Mouse (Mus musculus): ENCODE results near the gene Smc1b. TPM values are rescaled to one million over a fixed set of nuclear protein-coding genes. Genes with fewer than 3 reads are reported as not detected.
"Not testable (repeated sequence)": the region's sequence is repeated elsewhere in the genome, so short reads cannot be mapped to it uniquely, and the experiment has no call there.

Gene Smc1b
- total RNA-seq, 2 experiments from 2014 or later = not detected

DNA sequence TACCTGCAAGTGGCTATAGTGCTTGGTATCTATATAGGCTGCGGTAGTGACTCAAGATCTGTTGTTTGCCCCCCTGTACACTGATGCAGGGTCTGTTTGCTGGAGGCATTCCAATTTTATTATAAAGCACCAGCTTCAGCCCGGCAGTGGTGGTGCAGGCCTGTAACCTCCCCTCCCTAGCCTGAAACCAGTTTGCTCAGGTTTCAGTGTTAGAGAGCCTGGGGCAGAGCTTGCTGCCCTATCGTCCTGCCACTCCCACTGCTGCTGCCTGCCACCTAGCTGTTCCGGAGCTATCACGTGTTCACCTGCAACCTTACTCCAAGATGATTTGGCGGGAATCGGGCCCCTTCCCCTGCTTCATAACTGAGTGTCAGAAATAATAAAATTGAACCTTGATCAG is 97.8 kb downstream of the Smc1b start:
- DNase-seq (ENCODE audit: low spot score in 2 of 2); intact Hi-C loops (cut with DNase I): not testable (repeated sequence)

- no peak for DNase-seq (ENCODE audit: low spot score in 2 of 2)
- intact Hi-C loops (cut with DNase I) = no loop called here
Observed at GRCm38 (mm10) chr15:85031866-85032265, 99.9 kb downstream of the Smc1b start.

- DNase-seq (ENCODE audit: low spot score in 2 of 2); intact Hi-C loops (cut with DNase I): not testable (repeated sequence)
Observed at GRCm38 (mm10) chr15:85030643-85031042, 101.1 kb downstream of the Smc1b start.

DNA sequence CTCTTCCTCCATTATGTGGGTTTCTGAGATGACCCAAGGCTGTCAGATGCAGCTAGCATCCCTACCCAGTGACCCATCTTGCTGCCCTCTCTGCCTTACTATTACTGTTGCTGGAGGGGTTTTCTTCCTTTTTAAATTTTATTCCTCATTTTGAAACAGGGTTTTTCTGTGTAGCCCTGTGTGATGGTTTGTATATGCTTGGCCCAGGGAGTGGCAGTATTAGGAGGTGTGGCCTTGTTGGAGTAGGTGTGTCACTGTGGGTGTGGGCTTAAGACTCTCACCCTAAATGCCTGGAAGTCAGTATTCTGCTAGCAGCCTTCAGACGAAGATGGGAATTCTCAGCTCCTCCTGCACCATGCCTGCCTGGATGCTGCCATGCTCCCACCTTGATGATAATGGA is 103.1 kb downstream of the Smc1b start, which contains the start of gene Fam118a:
Gene Fam118a, plus strand, starts transcription at position 301 of the 400 bp plus-strand sequence.
- intact Hi-C loops (cut with DNase I); DNase-seq (ENCODE audit: low spot score in 2 of 2): not testable (repeated sequence)

GRCm38 (mm10) chr15:85027740-85028139 is 104.0 kb downstream of the Smc1b start:
- DNase-seq (ENCODE audit: low spot score in 2 of 2) = no peak
- intact Hi-C loops (cut with DNase I) = no loop called here

GRCm38 (mm10) chr15:85026197-85026596 is 105.6 kb downstream of the Smc1b start:
- intact Hi-C loops (cut with DNase I) = no loop called here
- no peak for DNase-seq (ENCODE audit: low spot score in 2 of 2)

DNA sequence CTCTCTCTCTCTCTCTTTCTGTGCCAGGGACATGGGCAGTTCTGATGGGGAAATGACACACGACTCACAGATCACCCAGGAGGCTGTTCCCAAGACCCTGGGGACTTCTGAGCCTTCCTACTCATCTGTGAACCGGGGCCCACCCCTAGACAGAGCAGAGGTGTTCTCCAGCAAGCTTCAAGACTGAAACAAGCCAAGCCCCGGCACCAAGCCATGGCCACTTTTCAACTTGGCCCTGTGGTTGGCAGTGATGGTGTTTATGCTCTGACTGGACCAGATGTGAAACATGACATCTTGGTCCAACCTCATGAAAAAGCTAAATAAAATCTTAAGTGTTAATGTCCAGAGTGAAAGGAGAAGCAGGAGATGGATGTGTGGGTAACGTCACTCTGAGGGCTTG is 109.6 kb downstream of the Smc1b start:
- DNase-seq (ENCODE audit: low spot score in 2 of 2) = no peak
- intact Hi-C loops (cut with DNase I) = no loop called here

GRCm38 (mm10) chr15:85016951-85017664 is 114.7 kb downstream of the Smc1b start, which contains the start of gene Upk3a:
Upk3a (plus strand) TSS chr15:85017141.
- no peak for DNase-seq (ENCODE audit: low spot score in 2 of 2)
- intact Hi-C loops (cut with DNase I) = loop anchor here (2.0 kb wide), 1 partner anchor 26 kb away; no protein-coding TSS in a partner anchor

DNA sequence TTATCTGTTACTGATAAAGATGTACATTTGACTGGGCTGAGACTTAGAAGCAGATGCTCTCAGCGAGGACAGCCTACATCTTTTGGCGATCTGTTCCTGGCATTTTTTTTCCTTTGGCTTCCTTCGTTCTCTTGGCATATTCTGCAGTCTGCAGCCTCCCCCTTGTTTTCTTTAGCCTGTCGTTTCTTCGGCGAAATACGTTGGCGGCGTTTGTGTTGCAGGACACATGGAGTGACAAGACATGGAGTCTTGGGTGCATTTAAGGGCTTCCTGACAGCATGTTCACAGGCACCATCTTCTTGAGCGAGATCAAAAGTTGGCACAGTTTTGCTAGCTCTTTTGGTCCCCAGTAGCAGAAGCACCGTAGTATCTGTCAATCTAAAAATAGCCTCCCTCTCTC is 116.0 kb downstream of the Smc1b start:
- DNase-seq (ENCODE audit: low spot score in 2 of 2) = peak; percentile 58 to 73
- intact Hi-C loops (cut with DNase I) = loop anchor here (1.0 to 2.0 kb wide), 2 partner anchors 18 to 27 kb away; no protein-coding TSS in a partner anchor

Other genes starting within 250 kb of the Smc1b start
- gene Gm29666, start 211.9 kb downstream of the Smc1b start, total RNA-seq (2021) = 1 to 10 TPM in 1 of 2 experiments, under 1 TPM in 1; 0.96 to 1.9 TPM
- gene Nup50, start 208.6 kb downstream of the Smc1b start, total RNA-seq (2021) = 10 to 100 TPM; 32.5 to 33.1 TPM
- 10 to 100 TPM; 76.2 to 83.6 TPM for gene 5031439G07Rik, start 143.4 kb downstream of the Smc1b start, total RNA-seq (2021)
- not detected for gene Upk3a, start 114.8 kb downstream of the Smc1b start, total RNA-seq (2021)
- 10 to 100 TPM; 18.9 to 24.3 TPM for gene Fam118a, start 103.0 kb downstream of the Smc1b start, total RNA-seq (2021)
- gene Ribc2, start 114 bp upstream of the Smc1b start, total RNA-seq (2021) = not detected
- 10 to 100 TPM in 1 of 2 experiments, 1 to 10 TPM in 1; 9.0 to 14.4 TPM for gene Fbln1, start 74.0 kb upstream of the Smc1b start, total RNA-seq (2021)
- 100 to 1,000 TPM; 253 to 267 TPM for gene Atxn10, start 204.3 kb upstream of the Smc1b start, total RNA-seq (2021)

All from left cerebral cortex, postnatal 36 days (tissue).